Mouse (Mus musculus) ES-Bruce4 (cell line): Measurements from ENCODE around the gene Rbm4b.

ENCODE experiments used
- CTCF ChIP-seq: IDR thresholded peaks from one replicate; pipeline ENCODE4 v1.8.1; 2011; ENCODE audit warnings: low read depth, low read length
- EP300 ChIP-seq: IDR thresholded peaks from 2 replicates; pipeline ENCODE4 v1.6.1; 2011; ENCODE audit warnings: low read depth, low read length; ENCODE audit not compliant: insufficient read depth
- POLR2A ChIP-seq: IDR thresholded peaks from one replicate; pipeline ENCODE4 v1.8.1; 2011; ENCODE audit warnings: low read length; ENCODE audit not compliant: insufficient read depth

DNA sequence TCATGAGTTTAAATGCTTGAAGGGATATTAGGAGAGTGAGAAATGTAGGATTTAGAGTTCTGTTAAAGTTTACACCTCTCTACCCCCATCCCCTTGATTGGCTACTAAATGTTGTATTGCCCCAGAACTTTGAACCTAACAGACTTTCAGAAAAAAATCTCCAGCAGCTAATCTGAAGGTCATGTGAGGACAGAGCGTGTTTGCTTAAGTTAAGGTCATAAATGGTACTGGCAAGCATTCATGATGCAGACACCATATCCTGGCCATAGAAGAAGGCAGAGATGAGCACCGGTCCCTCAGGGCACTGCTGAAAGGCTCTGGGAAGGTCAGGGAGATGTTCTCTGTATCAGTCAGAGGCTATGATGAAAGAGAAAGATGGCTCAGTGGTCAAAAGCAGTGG is 39.0 kb upstream of the Rbm4b start:
- no peak for TF ChIP-seq CTCF
- no peak for TF ChIP-seq POLR2A
- TF ChIP-seq EP300: no peak
